Mouse (Mus musculus) forebrain, embryonic 15.5 days (tissue): ENCODE data around the gene Rnf10. TPM values are rescaled to one million over a fixed set of nuclear protein-coding genes. Genes with fewer than 3 reads are reported as not detected.

ENCODE experiments used
- ATAC-seq: fragments of 200-750 bp; cut with Nextera tagmentation; replicated peaks from 2 replicates; pipeline ENCODE4 v1.8.0; 2017; ENCODE audit warnings: mild to moderate bottlenecking, moderate TSS enrichment, moderate library complexity
- H3K27ac ChIP-seq: fragments of 300-500 bp; sonication (generic); replicated peaks from 2 replicates; pipeline ENCODE4 v1.5.1; 2015; ENCODE audit warnings: mild to moderate bottlenecking, inconsistent platforms
- H3K27me3 ChIP-seq: fragments of 300-500 bp; sonication (generic); 2 replicates; pipeline ENCODE4 v1.6.1; 2015; ENCODE audit warnings: inconsistent platforms
- H3K36me3 ChIP-seq: fragments of 300-500 bp; sonication (generic); 2 replicates; pipeline ENCODE4 v1.6.1; 2015; ENCODE audit warnings: mild to moderate bottlenecking, inconsistent platforms
- H3K4me1 ChIP-seq: fragments of 300-500 bp; sonication (generic); 2 replicates; pipeline ENCODE4 v1.6.1; 2015; ENCODE audit warnings: inconsistent platforms
- H3K4me2 ChIP-seq: fragments of 300-500 bp; sonication (generic); replicated peaks from 2 replicates; pipeline ENCODE4 v1.6.1; 2015; ENCODE audit warnings: mild to moderate bottlenecking, inconsistent platforms
- H3K4me3 ChIP-seq: fragments of 300-500 bp; sonication (generic); 2 replicates; pipeline ENCODE4 v1.5.1; 2015; ENCODE audit warnings: mild to moderate bottlenecking, inconsistent platforms
- H3K9ac ChIP-seq: fragments of 300-500 bp; sonication (generic); replicated peaks from 2 replicates; pipeline ENCODE4 v1.6.1; 2015; ENCODE audit warnings: mild to moderate bottlenecking, inconsistent platforms
- H3K9me3 ChIP-seq: fragments of 300-500 bp; sonication (generic); 2 replicates; pipeline ENCODE4 v1.6.1; 2016; ENCODE audit warnings: inconsistent platforms
- WGBS: fragments of 180-500 bp; shearing (Covaris S2); methylation state at CpG from one replicate; pipeline ENCODE4 v1.1.7; 2015; ENCODE audit warnings: mixed read lengths; 5-methylcytosine and 5-hydroxymethylcytosine counted together
- polyA plus RNA-seq: library from polyadenylated mRNA; unstranded; fragments of >200 nt; fragmentation: Nextera tagmentation; extraction: Ambion mirVana; gene quantifications from 2 replicates; pipeline ENCODE4 v1.2.1, GENCODE M21; 2015

The Rnf10 gene
- polyA plus RNA-seq, 1 experiment from 2014 or later: 191 TPM

DNA sequence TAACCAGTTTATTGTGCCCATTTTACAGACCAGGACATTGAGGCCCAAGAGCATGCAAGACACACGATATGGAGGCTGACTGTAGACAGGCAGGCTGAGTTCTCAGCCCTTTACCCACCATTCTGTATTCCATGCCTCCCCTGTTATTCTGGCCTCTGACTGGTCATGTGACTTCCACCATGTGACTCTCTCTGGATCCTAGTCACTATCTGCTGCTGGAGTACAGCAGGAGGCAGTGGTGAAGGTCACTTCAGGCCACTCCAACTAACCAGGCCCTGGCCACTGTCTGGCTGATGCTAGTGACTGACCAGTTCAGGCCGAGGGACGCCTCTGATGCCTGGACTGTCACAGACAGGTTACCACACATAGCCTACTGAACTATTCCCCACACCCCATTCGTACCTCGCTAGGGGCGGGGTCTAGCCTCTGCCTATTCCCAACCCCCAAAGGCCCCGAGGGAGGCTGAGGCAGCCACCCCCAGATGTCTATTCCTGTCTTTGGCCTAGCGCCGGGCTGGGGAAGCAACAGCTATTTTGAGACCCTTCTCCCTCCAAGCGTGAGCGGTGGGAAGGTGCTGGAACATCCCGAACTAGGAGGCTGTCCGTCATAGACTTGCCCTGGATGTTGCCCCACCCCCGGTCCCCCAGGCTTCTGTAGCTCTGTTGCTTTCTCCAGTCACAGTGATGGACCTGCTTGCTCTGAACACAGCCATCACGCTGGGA is 41.7 kb downstream of the Rnf10 start:
- Histone ChIP-seq H3K9me3 (no peaks in the 10 kb centered on the region), H3K27ac (no peak overlapping the region), H3K36me3 (no peaks in the 10 kb centered on the region), H3K9ac (no peak overlapping the region), H3K4me2 (no peak overlapping the region), H3K4me1 (peaks cover 11% of the 10 kb centered on the region), H3K4me3 (no peak overlapping the region), H3K27me3 (no peaks in the 10 kb centered on the region; the same call in 1 of the 2 replicates)
- WGBS: 54% methylated on average over 15 of the region's 15 CpGs
- ATAC-seq: no peak

- H3K9me3 ChIP-seq: no peaks in the 10 kb centered on the region
- H3K27me3 ChIP-seq: no peaks in the 10 kb centered on the region
- no peaks in the 10 kb centered on the region for H3K36me3 ChIP-seq
- 79% methylated on average over 3 of the region's 3 CpGs for WGBS
- H3K27ac ChIP-seq: no peak overlapping the region
- no peak overlapping the region for H3K9ac ChIP-seq
- H3K4me1 ChIP-seq: peaks cover 11% of the 10 kb centered on the region
- ATAC-seq: no peak
- H3K4me2 ChIP-seq: no peak overlapping the region
- H3K4me3 ChIP-seq: no peak overlapping the region
Observed at GRCm38 (mm10) chr5:115222485-115222884, 50.2 kb downstream of the Rnf10 start.

GRCm38 (mm10) chr5:115220931-115221640 is 51.6 kb downstream of the Rnf10 start:
- peak overlapping the region; percentile 1; the same call in 1 of the 2 replicates for H3K27ac ChIP-seq
- ATAC-seq: no peak
- H3K27me3 ChIP-seq: no peaks in the 10 kb centered on the region
- no peak overlapping the region for H3K4me2 ChIP-seq
- H3K4me1 ChIP-seq: peaks cover 11% of the 10 kb centered on the region
- no peak overlapping the region for H3K9ac ChIP-seq
- H3K9me3 ChIP-seq: no peaks in the 10 kb centered on the region
- no peak overlapping the region for H3K4me3 ChIP-seq
- H3K36me3 ChIP-seq: no peaks in the 10 kb centered on the region
- WGBS: 33% methylated on average over 13 of the region's 13 CpGs

DNA sequence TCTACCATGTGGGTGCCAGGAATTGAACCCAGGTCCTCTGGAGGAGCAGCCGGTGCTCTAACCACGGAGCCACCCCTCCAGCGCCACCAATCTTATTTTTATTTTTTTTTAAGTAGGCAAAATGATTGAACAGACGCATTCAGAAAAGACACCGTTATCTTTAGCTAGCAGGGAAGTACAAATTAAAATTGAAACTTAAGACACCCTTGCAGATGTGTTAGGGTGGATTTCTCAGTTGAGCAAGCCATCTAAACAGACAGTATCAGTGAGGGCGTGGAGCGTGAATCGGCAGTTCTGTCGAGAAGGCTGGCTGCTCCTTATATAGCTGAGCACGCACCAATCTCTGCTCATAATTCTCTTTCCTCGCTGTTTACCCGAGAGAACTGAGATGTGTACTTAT is 54.7 kb downstream of the Rnf10 start:
- Histone ChIP-seq H3K4me1 (peaks cover 20% of the 10 kb centered on the region), H3K9ac (no peak overlapping the region), H3K4me2 (no peak overlapping the region), H3K36me3 (no peaks in the 10 kb centered on the region), H3K9me3 (no peaks in the 10 kb centered on the region), H3K27ac (no peak overlapping the region), H3K27me3 (no peaks in the 10 kb centered on the region), H3K4me3 (no peak overlapping the region)
- no peak for ATAC-seq
- 93% methylated on average over 12 of the region's 12 CpGs for WGBS

GRCm38 (mm10) chr5:115215273-115216185 is 57.2 kb downstream of the Rnf10 start:
- H3K4me1 ChIP-seq: peaks cover 9% of the 10 kb centered on the region
- H3K9me3 ChIP-seq: no peaks in the 10 kb centered on the region
- peak overlapping the region; percentile 79 for H3K27ac ChIP-seq
- H3K36me3 ChIP-seq: no peaks in the 10 kb centered on the region
- H3K4me2 ChIP-seq: peak overlapping the region; percentile 74
- peak overlapping the region; percentile 84 for H3K9ac ChIP-seq
- H3K27me3 ChIP-seq: no peaks in the 10 kb centered on the region
- ATAC-seq: peak; percentile 60
- 10% methylated on average over 27 of the region's 27 CpGs for WGBS
- H3K4me3 ChIP-seq: peak overlapping the region; percentile 56

DNA sequence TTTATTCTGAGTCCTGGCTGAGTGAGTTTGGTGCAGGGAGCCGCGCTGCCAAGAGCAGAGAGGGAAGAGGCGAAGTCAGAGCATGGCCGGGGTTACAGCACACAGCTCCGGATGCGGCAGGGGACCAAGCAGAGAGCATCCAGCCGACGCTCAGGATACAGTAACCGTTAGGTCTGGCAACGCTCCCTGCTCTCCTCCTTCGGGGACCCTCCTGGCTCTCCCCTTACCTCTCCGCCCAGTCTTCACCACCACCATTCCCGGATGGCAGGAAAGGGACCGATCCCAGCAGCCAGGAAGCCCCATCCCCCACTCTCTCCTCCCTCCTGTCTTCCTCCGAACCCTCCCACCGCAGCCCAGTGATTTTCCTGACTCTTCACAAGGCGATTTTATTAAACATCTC is 57.8 kb downstream of the Rnf10 start:
- Histone ChIP-seq H3K27me3 (no peaks in the 10 kb centered on the region), H3K27ac (peak overlapping the region; percentile 79), H3K9ac (peak overlapping the region; percentile 84), H3K36me3 (no peaks in the 10 kb centered on the region), H3K4me3 (peak overlapping the region; percentile 56), H3K4me2 (peak overlapping the region; percentile 74), H3K4me1 (peaks cover 9% of the 10 kb centered on the region), H3K9me3 (no peaks in the 10 kb centered on the region)
- peak; percentile 80 for ATAC-seq
- WGBS: under 1% methylated on average over 17 of the region's 17 CpGs

- H3K4me3 ChIP-seq: no peak overlapping the region
- H3K4me2 ChIP-seq: no peak overlapping the region
- H3K36me3 ChIP-seq: no peaks in the 10 kb centered on the region
- no peaks in the 10 kb centered on the region for H3K27me3 ChIP-seq
- H3K27ac ChIP-seq: peak overlapping the region; percentile 40; the same call in 1 of the 2 replicates
- H3K9ac ChIP-seq: no peak overlapping the region
- H3K4me1 ChIP-seq: peaks cover 14% of the 10 kb centered on the region
- H3K9me3 ChIP-seq: no peaks in the 10 kb centered on the region
- no peak for ATAC-seq
- WGBS: 55% methylated on average over 4 of the region's 4 CpGs
Observed at GRCm38 (mm10) chr5:115212861-115213260, 59.8 kb downstream of the Rnf10 start.

DNA sequence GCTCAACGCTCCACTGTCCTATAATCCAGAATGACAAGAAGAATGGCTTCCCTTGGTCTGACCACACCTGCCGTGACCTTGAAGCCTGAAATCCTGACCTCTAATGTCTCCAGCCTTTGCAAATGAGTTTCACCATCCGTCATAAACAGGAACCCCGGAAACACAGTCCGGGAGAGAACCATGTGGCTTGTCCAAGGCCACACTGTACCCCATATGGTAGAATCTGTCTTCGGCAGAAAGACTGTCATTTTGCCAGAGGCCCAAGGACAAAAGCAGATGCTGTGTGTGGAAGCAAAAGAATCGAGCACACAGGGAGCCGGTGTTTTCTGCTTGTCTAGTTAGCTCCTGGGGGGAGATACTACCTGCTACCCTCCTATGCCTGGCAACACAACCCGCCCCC is 60.2 kb downstream of the Rnf10 start:
- no peaks in the 10 kb centered on the region for H3K36me3 ChIP-seq
- H3K9ac ChIP-seq: no peak overlapping the region
- WGBS: 61% methylated on average over 9 of the region's 9 CpGs
- peaks cover 15% of the 10 kb centered on the region for H3K4me1 ChIP-seq
- no peak overlapping the region for H3K4me3 ChIP-seq
- H3K27ac ChIP-seq: peak overlapping the region; percentile 40
- H3K27me3 ChIP-seq: no peaks in the 10 kb centered on the region
- no peaks in the 10 kb centered on the region for H3K9me3 ChIP-seq
- no peak overlapping the region for H3K4me2 ChIP-seq
- ATAC-seq: no peak

DNA sequence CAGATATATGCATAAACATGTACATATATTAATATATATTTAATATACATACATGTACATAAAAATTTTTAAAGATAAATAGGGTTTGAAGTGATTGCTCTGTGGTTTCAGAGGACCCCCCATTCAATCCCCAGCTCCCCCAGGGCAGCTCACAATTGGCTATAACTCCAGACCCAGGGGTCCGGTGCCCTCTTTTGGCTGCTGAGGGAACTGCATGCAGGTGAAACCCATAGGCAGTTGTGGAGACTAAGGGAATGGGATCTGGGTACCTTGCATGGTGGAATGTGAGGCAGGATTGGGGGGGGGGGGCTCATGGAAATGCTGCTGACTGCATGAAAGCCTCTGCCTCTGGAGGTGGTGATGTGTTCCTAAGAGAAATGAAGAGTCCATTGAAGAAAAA is 62.3 kb downstream of the Rnf10 start:
- peaks cover 16% of the 10 kb centered on the region for H3K4me1 ChIP-seq
- no peaks in the 10 kb centered on the region for H3K9me3 ChIP-seq
- 11% methylated on average over 1 of the region's 1 CpGs for WGBS
- no peak overlapping the region for H3K4me2 ChIP-seq
- no peaks in the 10 kb centered on the region for H3K36me3 ChIP-seq
- no peak overlapping the region for H3K4me3 ChIP-seq
- H3K9ac ChIP-seq: no peak overlapping the region
- H3K27me3 ChIP-seq: no peaks in the 10 kb centered on the region
- H3K27ac ChIP-seq: no peak overlapping the region
- ATAC-seq: no peak

GRCm38 (mm10) chr5:115208601-115209000 is 64.1 kb downstream of the Rnf10 start:
- Histone ChIP-seq H3K9ac (no peak overlapping the region), H3K27ac (no peak overlapping the region), H3K4me3 (no peak overlapping the region), H3K36me3 (no peaks in the 10 kb centered on the region), H3K27me3 (no peaks in the 10 kb centered on the region), H3K4me1 (peaks cover 30% of the 10 kb centered on the region), H3K4me2 (no peak overlapping the region), H3K9me3 (no peaks in the 10 kb centered on the region)
- ATAC-seq: no peak
- 69% methylated on average over 5 of the region's 5 CpGs for WGBS

DNA sequence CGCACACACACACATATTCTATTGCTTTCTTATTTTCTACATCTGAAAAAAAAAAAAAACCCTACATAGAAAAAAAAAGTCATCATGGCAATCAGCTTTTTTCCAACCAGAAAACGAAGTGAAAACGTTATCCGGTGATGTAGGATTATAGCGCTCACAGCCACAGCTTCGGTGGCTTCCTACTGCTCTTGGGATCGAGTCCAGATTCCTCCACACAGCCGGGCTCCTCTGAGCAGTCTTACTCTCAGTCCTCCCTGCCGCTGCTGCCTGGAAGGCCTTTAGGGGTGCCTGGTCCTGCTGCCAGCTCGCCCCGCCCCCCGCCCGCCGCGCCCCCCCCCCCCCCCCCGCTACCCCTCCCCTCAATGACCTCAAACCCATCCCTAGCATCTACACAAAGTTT is 64.8 kb downstream of the Rnf10 start:
- ATAC-seq: no peak
- Histone ChIP-seq H3K4me2 (no peak overlapping the region), H3K4me1 (peaks cover 31% of the 10 kb centered on the region), H3K27me3 (no peaks in the 10 kb centered on the region), H3K9me3 (no peaks in the 10 kb centered on the region), H3K4me3 (no peak overlapping the region), H3K36me3 (no peaks in the 10 kb centered on the region), H3K9ac (no peak overlapping the region), H3K27ac (peak overlapping the region; percentile 59)
- WGBS: 11% methylated on average over 10 of the region's 16 CpGs

DNA sequence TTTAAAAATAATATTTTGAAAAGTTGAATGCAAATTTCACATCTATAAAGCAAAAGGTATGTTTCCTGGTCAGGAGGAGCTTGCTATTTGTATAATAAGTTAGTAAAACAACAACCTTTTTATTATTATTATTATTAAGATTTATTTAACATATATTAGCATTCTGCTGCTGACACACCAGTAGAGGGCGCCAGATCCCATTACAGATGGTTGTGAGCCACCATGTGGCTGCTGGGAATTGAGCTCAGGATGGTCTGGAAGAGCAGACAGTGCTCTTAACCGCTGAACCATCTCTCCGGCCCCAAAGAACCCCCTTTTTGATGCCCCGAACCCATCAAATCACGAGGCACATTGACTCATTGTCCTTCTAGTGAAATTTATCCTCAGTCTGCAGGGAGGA is 65.5 kb downstream of the Rnf10 start:
- no peaks in the 10 kb centered on the region for H3K36me3 ChIP-seq
- no peaks in the 10 kb centered on the region for H3K9me3 ChIP-seq
- H3K27me3 ChIP-seq: no peaks in the 10 kb centered on the region
- peak overlapping the region; percentile 59 for H3K27ac ChIP-seq
- no peak overlapping the region for H3K9ac ChIP-seq
- no peak for ATAC-seq
- peaks cover 31% of the 10 kb centered on the region for H3K4me1 ChIP-seq
- WGBS: 63% methylated on average over 5 of the region's 5 CpGs
- H3K4me3 ChIP-seq: no peak overlapping the region
- H3K4me2 ChIP-seq: no peak overlapping the region
